Mouse (Mus musculus): ENCODE data around the gene Igfn1. TPM values are rescaled to one million over a fixed set of nuclear protein-coding genes. Genes with fewer than 3 reads are reported as not detected.

Gene Igfn1
- total RNA-seq, 2 experiments from 2014 or later, result 0.23 to 0.25 TPM

- no peak for DNase-seq (ENCODE audit: extremely low spot score in 1 of 2, low spot score in 1 of 2)
Measured at GRCm38 (mm10) chr1:135941259-135942006, 64.7 kb downstream of the Igfn1 start.

GRCm38 (mm10) chr1:135936091-135936490 lies 70.1 kb downstream of the Igfn1 start:
- no peak for DNase-seq (ENCODE audit: extremely low spot score in 1 of 2, low spot score in 1 of 2)

GRCm38 (mm10) chr1:135933704-135934293 lies 72.3 kb downstream of the Igfn1 start:
- no peak for DNase-seq (ENCODE audit: extremely low spot score in 1 of 2, low spot score in 1 of 2)

- DNase-seq (ENCODE audit: extremely low spot score in 1 of 2, low spot score in 1 of 2), result no peak
Measured at GRCm38 (mm10) chr1:135929876-135930275, 76.3 kb downstream of the Igfn1 start.

- DNase-seq (ENCODE audit: extremely low spot score in 1 of 2, low spot score in 1 of 2), result no peak
Measured at GRCm38 (mm10) chr1:135925848-135926247, 80.3 kb downstream of the Igfn1 start.

GRCm38 (mm10) chr1:135924377-135924994 lies 81.7 kb downstream of the Igfn1 start:
- no peak for DNase-seq (ENCODE audit: extremely low spot score in 1 of 2, low spot score in 1 of 2)

GRCm38 (mm10) chr1:135923229-135923628 lies 82.9 kb downstream of the Igfn1 start:
- DNase-seq (ENCODE audit: extremely low spot score in 1 of 2, low spot score in 1 of 2), result no peak

GRCm38 (mm10) chr1:135918644-135919407 lies 87.3 kb downstream of the Igfn1 start, which contains the start of gene Pkp1:
Gene Pkp1, minus strand, starts transcription at chr1:135919207.
- DNase-seq (ENCODE audit: extremely low spot score in 1 of 2, low spot score in 1 of 2), result no peak

GRCm38 (mm10) chr1:135917206-135917605 lies 88.9 kb downstream of the Igfn1 start:
- no peak for DNase-seq (ENCODE audit: extremely low spot score in 1 of 2, low spot score in 1 of 2)

- no peak for DNase-seq (ENCODE audit: extremely low spot score in 1 of 2, low spot score in 1 of 2)
Measured at GRCm38 (mm10) chr1:135916486-135917058, 89.6 kb downstream of the Igfn1 start.

GRCm38 (mm10) chr1:135913657-135914056 lies 92.5 kb downstream of the Igfn1 start:
- DNase-seq (ENCODE audit: extremely low spot score in 1 of 2, low spot score in 1 of 2), result no peak

GRCm38 (mm10) chr1:135909381-135909780 lies 96.8 kb downstream of the Igfn1 start:
- DNase-seq (ENCODE audit: extremely low spot score in 1 of 2, low spot score in 1 of 2), result no peak

GRCm38 (mm10) chr1:135906736-135907135 lies 99.4 kb downstream of the Igfn1 start:
- DNase-seq (ENCODE audit: extremely low spot score in 1 of 2, low spot score in 1 of 2), result no peak

Other genes starting within 250 kb of the Igfn1 start
- 10 to 100 TPM; 17.2 to 22.7 TPM for gene Phlda3, start 240.2 kb downstream of the Igfn1 start, total RNA-seq (2021)
- gene Tnni1, start 226.9 kb downstream of the Igfn1 start, total RNA-seq (2021), result 1 to 10 TPM; 4.1 to 5.9 TPM
- gene Lad1, start 187.7 kb downstream of the Igfn1 start, total RNA-seq (2021), result 1 to 10 TPM; 1.3 to 2.0 TPM
- 1 to 10 TPM; 1.3 to 1.6 TPM for gene Tnnt2, start 170.0 kb downstream of the Igfn1 start, total RNA-seq (2021)
- gene Pkp1, start 87.1 kb downstream of the Igfn1 start, total RNA-seq (2021), result not detected
- gene Tmem9, start 1.8 kb upstream of the Igfn1 start, total RNA-seq (2021), result 10 to 100 TPM; 66.8 to 80.8 TPM
- gene Ascl5, start 44.5 kb upstream of the Igfn1 start, total RNA-seq (2021), result not detected
- under 1 TPM; 0.44 to 0.45 TPM for gene Cacna1s, start 46.4 kb upstream of the Igfn1 start, total RNA-seq (2021)
- 10 to 100 TPM; 35.0 to 54.8 TPM for gene Kif21b, start 125.0 kb upstream of the Igfn1 start, total RNA-seq (2021)
- gene Mroh3, start 206.5 kb upstream of the Igfn1 start, total RNA-seq (2021), result 1 to 10 TPM in 1 of 2 experiments, under 1 TPM in 1; 0.86 to 2.0 TPM
- gene Inava, start 227.9 kb upstream of the Igfn1 start, total RNA-seq (2021), result 1 to 10 TPM; 4.5 to 5.8 TPM

Data from layer of hippocampus, postnatal 25 days (tissue).